Mouse (Mus musculus) MEL (cell line): ENCODE results near the gene Ntng1. TPM values are rescaled to one million over a fixed set of nuclear protein-coding genes. Genes with fewer than 3 reads are reported as not detected.

Experiments used
- DNase-seq: peaks from one replicate; pipeline ENCODE4 v3.0.0; 2011; ENCODE audit warnings: low read depth, low spot score
- H3K27ac ChIP-seq: 2 replicates; pipeline ENCODE4 v1.5.1; 2012; ENCODE audit warnings: low read depth, mild to moderate bottlenecking, control low read depth, low read length, moderate library complexity; ENCODE audit not compliant: control insufficient read depth
- H3K27me3 ChIP-seq, 2 experiments: fragments of 150-350 bp in 1 of 2; sonication (generic) in 1 of 2; 2 replicates each; pipeline ENCODE4 v1.6.1; 2012; ENCODE audit warnings: low read length in 2 of 2, mild to moderate bottlenecking in 2 of 2, improper control_type of control experiment in 1 of 2, moderate library complexity in 1 of 2; ENCODE audit not compliant: insufficient read depth in 2 of 2, control insufficient read depth in 1 of 2
- H3K36me3 ChIP-seq, 2 experiments: 2 replicates each; pipeline ENCODE4 v1.6.1; 2012 to 2014; ENCODE audit warnings: low read length in 2 of 2, improper control_type of control experiment in 1 of 2, inconsistent platforms in 1 of 2, mild to moderate bottlenecking in 1 of 2; ENCODE audit not compliant: insufficient read depth in 2 of 2, control insufficient read depth in 1 of 2
- H3K4me1 ChIP-seq, 2 experiments: fragments of 150-350 bp in 1 of 2; sonication (generic) in 1 of 2; 2 replicates each; pipeline ENCODE4 v1.6.1; 2012; ENCODE audit warnings: low read length in 2 of 2, improper control_type of control experiment in 1 of 2, mild to moderate bottlenecking in 1 of 2; ENCODE audit not compliant: insufficient read depth in 2 of 2, control insufficient read depth in 1 of 2
- H3K4me3 ChIP-seq, 2 experiments: fragments of 150-350 bp in 1 of 2; sonication (generic) in 1 of 2; 2 replicates each; pipeline ENCODE4 v1.5.1; 2012; ENCODE audit warnings: low read depth in 2 of 2, low read length in 2 of 2, mild to moderate bottlenecking in 2 of 2, moderate library complexity in 2 of 2, control low read depth in 1 of 2, improper control_type of control experiment in 1 of 2; ENCODE audit not compliant: control insufficient read depth in 1 of 2, insufficient read depth in 1 of 2
- H3K79me2 ChIP-seq: 2 replicates; pipeline ENCODE4 v1.6.1; 2012; ENCODE audit warnings: mild to moderate bottlenecking, low read length, moderate library complexity; ENCODE audit not compliant: control insufficient read depth, poor library complexity, insufficient read depth
- H3K9ac ChIP-seq: 2 replicates; pipeline ENCODE4 v1.6.1; 2012; ENCODE audit warnings: low read depth, mild to moderate bottlenecking, control low read depth, low read length, moderate library complexity; ENCODE audit not compliant: control insufficient read depth, poor library complexity, severe bottlenecking
- H3K9me3 ChIP-seq: fragments of 150-350 bp; sonication (generic); replicated peaks from 2 replicates; pipeline ENCODE4 v1.6.1; 2012; ENCODE audit warnings: mild to moderate bottlenecking, low read length, improper control_type of control experiment, moderate library complexity; ENCODE audit not compliant: insufficient read depth
- BHLHE40 ChIP-seq: IDR thresholded peaks from 2 replicates; pipeline ENCODE4 v1.6.1; 2012; ENCODE audit warnings: low read depth, mild to moderate bottlenecking, inconsistent platforms, low read length, improper control_type of control experiment, borderline replicate concordance
- CHD1 ChIP-seq: IDR thresholded peaks from 2 replicates; pipeline ENCODE4 v1.6.1; 2012; ENCODE audit warnings: low read depth, mild to moderate bottlenecking, inconsistent platforms, low read length, improper control_type of control experiment
- CHD2 ChIP-seq: IDR thresholded peaks from 2 replicates; pipeline ENCODE4 v1.6.1; 2011; ENCODE audit warnings: low read length, improper control_type of control experiment
- ELF1 ChIP-seq: IDR thresholded peaks from 2 replicates; pipeline ENCODE4 v1.6.1; 2014; ENCODE audit warnings: low read depth, mild to moderate bottlenecking, inconsistent platforms, low read length, improper control_type of control experiment, moderate library complexity
- EP300 ChIP-seq, 2 experiments: IDR thresholded peaks; 2 replicates each; pipeline ENCODE4 v1.6.1; 2011; ENCODE audit warnings: improper control_type of control experiment in 2 of 2, low read length in 2 of 2, low read depth in 1 of 2, mild to moderate bottlenecking in 1 of 2
- GATA1 ChIP-seq: IDR thresholded peaks from 2 replicates; pipeline ENCODE4 v1.6.1; 2011; ENCODE audit warnings: low read depth, low read length, improper control_type of control experiment
- HCFC1 ChIP-seq: IDR thresholded peaks from 2 replicates; pipeline ENCODE4 v1.6.1; 2012; ENCODE audit warnings: low read depth, mild to moderate bottlenecking, inconsistent platforms, low read length, improper control_type of control experiment, moderate library complexity
- JUND ChIP-seq: IDR thresholded peaks from 2 replicates; pipeline ENCODE4 v1.6.1; 2011; ENCODE audit warnings: low read depth, mild to moderate bottlenecking, improper control_type of control experiment, low read length
- KAT2A ChIP-seq: conservative IDR thresholded peaks from 2 replicates; pipeline ENCODE4 v1.6.1; 2012; ENCODE audit warnings: low read depth, low read length, improper control_type of control experiment, inconsistent platforms
- MAFK ChIP-seq: IDR thresholded peaks from 2 replicates; pipeline ENCODE4 v1.6.1; 2011; ENCODE audit warnings: low read depth, mild to moderate bottlenecking, low read length, improper control_type of control experiment, borderline replicate concordance
- MAX ChIP-seq: IDR thresholded peaks from 2 replicates; pipeline ENCODE4 v1.6.1; 2011; ENCODE audit warnings: low read length, improper control_type of control experiment
- MAZ ChIP-seq: IDR thresholded peaks from 2 replicates; pipeline ENCODE4 v1.6.1; 2012; ENCODE audit warnings: low read depth, mild to moderate bottlenecking, inconsistent platforms, low read length, improper control_type of control experiment
- MXI1 ChIP-seq: IDR thresholded peaks from 2 replicates; pipeline ENCODE4 v1.6.1; 2011; ENCODE audit warnings: mild to moderate bottlenecking, low read depth, low read length, improper control_type of control experiment
- NRF1 ChIP-seq: IDR thresholded peaks from 2 replicates; pipeline ENCODE4 v1.6.1; 2014; ENCODE audit warnings: low read depth, mild to moderate bottlenecking, inconsistent platforms, low read length, improper control_type of control experiment, moderate library complexity; ENCODE audit not compliant: poor library complexity, insufficient read depth, severe bottlenecking
- POLR2AphosphoS2 ChIP-seq: IDR thresholded peaks from 2 replicates; pipeline ENCODE4 v1.6.1; 2011; ENCODE audit warnings: low read length, improper control_type of control experiment
- POLR2AphosphoS5 ChIP-seq: IDR thresholded peaks from 2 replicates; pipeline ENCODE4 v1.6.1; 2012; ENCODE audit warnings: low read depth, borderline replicate concordance, mild to moderate bottlenecking, inconsistent platforms, low read length, moderate library complexity, mixed read lengths
- RAD21 ChIP-seq: IDR thresholded peaks from 2 replicates; pipeline ENCODE4 v1.6.1; 2011; ENCODE audit warnings: mild to moderate bottlenecking, low read depth, low read length, improper control_type of control experiment
- TAL1 ChIP-seq: IDR thresholded peaks from 2 replicates; pipeline ENCODE4 v1.6.1; 2012; ENCODE audit warnings: mild to moderate bottlenecking, inconsistent platforms, low read length, moderate library complexity, mixed read lengths
- TBP ChIP-seq: IDR thresholded peaks from 2 replicates; pipeline ENCODE4 v1.8.0; 2011; ENCODE audit warnings: low read depth, low read length, improper control_type of control experiment
- TCF12 ChIP-seq: IDR thresholded peaks from 2 replicates; pipeline ENCODE4 v1.6.1; 2014; ENCODE audit warnings: low read depth, mild to moderate bottlenecking, inconsistent platforms, low read length, improper control_type of control experiment, moderate library complexity
- USF1 ChIP-seq: IDR thresholded peaks from 2 replicates; pipeline ENCODE4 v1.6.1; 2014; ENCODE audit warnings: low read depth, mild to moderate bottlenecking, inconsistent platforms, low read length, improper control_type of control experiment, moderate library complexity
- USF2 ChIP-seq, 2 experiments: IDR thresholded peaks; 2 replicates each; pipeline ENCODE4 v1.6.1; 2011 to 2012; ENCODE audit warnings: improper control_type of control experiment in 2 of 2, low read length in 2 of 2, borderline replicate concordance in 1 of 2, inconsistent platforms in 1 of 2, low read depth in 1 of 2, mild to moderate bottlenecking in 1 of 2; ENCODE audit not compliant: insufficient read depth in 1 of 2
- ZC3H11A ChIP-seq: IDR thresholded peaks from 2 replicates; pipeline ENCODE4 v1.6.1; 2012; ENCODE audit warnings: low read depth, mild to moderate bottlenecking, inconsistent platforms, low read length, improper control_type of control experiment
- ZKSCAN1 ChIP-seq: IDR thresholded peaks from 2 replicates; pipeline ENCODE4 v1.6.1; 2012; ENCODE audit warnings: low read depth, mild to moderate bottlenecking, inconsistent platforms, low read length, improper control_type of control experiment, moderate library complexity
- polyA plus RNA-seq, 2 experiments: library from polyadenylated mRNA; stranded (reverse) in 1 of 2; unstranded in 1 of 2; fragments of >175 nt in 1 of 2; fragments of >200 nt in 1 of 2; gene quantifications; 2 replicates each; pipeline versions ENCODE4 v1.2.1 to v1.2.4; 2012; ENCODE audit warnings: low replicate concordance in 2 of 2, low read depth in 1 of 2; ENCODE audit not compliant: insufficient read length in 2 of 2, insufficient read depth in 1 of 2, missing spikeins in 1 of 2
- total RNA-seq: library from RNA; depleted of rRNA; stranded (reverse); fragments of 300-350 nt; gene quantifications from 2 replicates; pipeline ENCODE4 v1.2.3, GENCODE M21; 2012

Ntng1 gene
- total and polyA plus RNA-seq, 3 experiments: not detected

DNA sequence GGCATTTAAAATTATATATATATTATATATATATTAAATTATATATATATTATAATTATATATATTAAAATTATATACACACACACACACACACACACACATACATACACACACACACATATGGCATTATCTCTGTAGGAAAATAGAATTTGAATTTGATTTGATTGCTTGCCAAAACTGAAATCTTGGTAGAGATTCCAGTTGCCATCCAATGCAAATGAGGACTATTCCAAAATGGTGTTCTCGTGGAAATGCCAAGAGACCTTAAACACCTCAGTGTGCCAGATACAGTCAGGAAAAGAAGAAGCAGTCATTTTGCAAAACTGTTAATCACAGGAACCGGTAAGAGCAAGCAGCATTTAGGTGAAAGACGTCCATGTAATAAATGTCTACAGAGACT lies 51.3 kb downstream of the Ntng1 start:
- Histone ChIP-seq H3K27me3 (no peaks in the 10 kb centered on the region), H3K36me3 (no peaks in the 10 kb centered on the region), H3K9ac (no peak overlapping the region), H3K4me3 (no peak overlapping the region), H3K4me1 (no peaks in the 10 kb centered on the region), H3K27ac (no peak overlapping the region), H3K79me2 (no peaks in the 10 kb centered on the region), H3K9me3 (no peaks in the 10 kb centered on the region)
- DNase-seq: no peak
- TF ChIP-seq TBP: no peak
- no peak for TF ChIP-seq KAT2A
- no peak for TF ChIP-seq ZKSCAN1
- TF ChIP-seq MXI1: no peak
- no peak for TF ChIP-seq RAD21
- TF ChIP-seq EP300 (IDR thresholded peaks at IDR 0.05; ENCODE audit: low read depth in 1 of 2, low read length in 2 of 2): no peak
- no peak for TF ChIP-seq MAX

DNA sequence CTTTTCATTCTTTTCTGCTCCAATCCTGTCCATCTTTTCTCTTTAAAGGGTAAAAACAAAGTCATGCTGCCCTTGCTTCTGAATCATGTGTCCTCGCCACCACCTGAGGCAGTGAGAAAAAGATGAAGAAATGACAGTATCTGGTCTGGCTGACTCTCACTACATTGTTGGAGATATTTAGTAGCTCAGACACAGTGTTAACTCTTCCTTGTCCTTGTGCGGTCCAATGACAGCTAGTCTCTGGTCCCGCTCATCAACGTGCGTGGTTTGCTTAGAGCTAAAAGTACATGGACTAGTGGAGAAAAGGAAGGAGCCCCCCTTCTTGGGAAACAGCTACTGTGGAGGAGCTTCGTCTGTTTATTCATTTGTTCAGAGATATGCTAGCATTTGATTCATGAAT lies 56.6 kb downstream of the Ntng1 start:
- TF ChIP-seq JUND (no peak), TAL1 (no peak), TBP (no peak), HCFC1 (no peak), MAFK (no peak), TCF12 (no peak), USF1 (no peak), CHD1 (no peak), NRF1 (no peak), GATA1 (no peak), ELF1 (no peak), ZC3H11A (no peak), POLR2AphosphoS5 (no peak), MAZ (no peak), USF2 (IDR thresholded peaks at IDR 0.05; ENCODE audit: borderline replicate concordance in 1 of 2, insufficient read depth in 1 of 2, low read depth in 1 of 2, low read length in 2 of 2) (no peak), EP300 (IDR thresholded peaks at IDR 0.05; ENCODE audit: low read depth in 1 of 2, low read length in 2 of 2) (no peak), BHLHE40 (no peak), CHD2 (no peak), POLR2AphosphoS2 (no peak), MAX (no peak)
- TF ChIP-seq, all 39 proteins: peak for 0
- Histone ChIP-seq H3K79me2 (no peaks in the 10 kb centered on the region), H3K27me3 (no peaks in the 10 kb centered on the region), H3K9ac (no peak overlapping the region), H3K36me3 (no peaks in the 10 kb centered on the region), H3K9me3 (no peaks in the 10 kb centered on the region), H3K4me3 (no peak overlapping the region), H3K27ac (no peak overlapping the region), H3K4me1 (no peaks in the 10 kb centered on the region)
- no peak for DNase-seq
